Comparison of ENCODE assay signal across 19 mouse cellular contexts in the genomic region with DNA sequence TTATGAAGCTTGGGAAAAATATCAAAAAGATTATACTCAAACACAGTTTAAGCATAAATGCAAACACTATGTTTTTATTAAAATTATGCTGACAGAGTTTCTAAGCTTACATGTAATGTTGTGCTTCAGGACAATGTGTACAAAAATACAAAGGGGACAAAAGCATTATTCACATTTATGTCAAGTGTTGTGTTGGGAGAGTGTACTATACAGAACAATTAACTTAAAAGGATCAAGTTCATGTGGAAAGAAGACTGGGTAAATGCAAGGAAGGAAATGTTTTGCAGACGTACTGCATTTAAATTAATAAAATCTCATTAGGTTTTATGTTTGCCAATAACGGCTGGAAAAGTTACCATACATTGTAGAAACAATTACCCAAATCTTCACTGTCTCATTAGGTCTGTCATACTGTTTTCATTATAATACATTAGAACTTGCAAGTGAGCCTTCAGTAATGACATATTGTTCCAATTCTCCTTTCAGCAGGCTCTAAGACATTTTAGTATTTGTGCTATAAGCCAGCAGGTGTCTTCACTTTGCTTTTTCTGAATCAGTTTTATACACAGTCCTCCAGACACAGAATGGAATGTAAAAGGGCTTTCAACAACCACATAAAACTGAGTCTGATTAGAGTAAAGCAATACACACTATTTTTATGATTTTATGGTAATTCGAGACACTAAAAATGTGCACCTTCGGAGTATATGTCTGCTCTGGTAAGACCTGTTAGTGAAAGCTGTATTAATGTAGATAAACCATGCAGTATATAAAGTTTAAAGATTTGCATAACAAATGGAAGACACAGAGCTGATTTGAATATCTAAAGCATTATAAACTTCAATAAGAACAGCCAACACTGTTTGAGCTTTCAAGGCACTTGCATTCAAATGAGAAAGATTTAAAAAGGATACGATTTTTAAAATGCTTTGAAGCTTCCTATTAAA.
DNase-seq lines count a peak whose midpoint lies in the region; ATAC-seq and TF ChIP-seq lines count a peak whose summit lies in the region.
"Had no signal": no experiment of that assay in that cellular context is flagged by ENCODE, and none has a peak within 500 bp of the region (broad histone marks: within the 10 kb centered on the region; RNA-seq: fewer than 3 reads in every experiment).

No protein-coding gene starts in this region.

- no peak for DNase-seq in forebrain, postnatal 0 days
- no peak for DNase-seq in left cerebral cortex, adult 18-20 months (ENCODE audit: low spot score in 2 of 2)
- no peak for DNase-seq in cerebellum, adult 2 months
- DNase-seq: adrenal gland, postnatal 25 days; cerebellum, adult 11-12 months; cerebellum, postnatal 25 days; heart, adult 11 months; heart, postnatal 36 days; kidney, adult 2 months; kidney, postnatal 25 days had no signal

- H3K9ac ChIP-seq in forebrain, embryonic 13.5 days, result no peak overlapping the region
- H3K9ac ChIP-seq in forebrain, embryonic 12.5 days, result no peak overlapping the region
- no peak overlapping the region for H3K9ac ChIP-seq in embryonic facial prominence, embryonic 13.5 days
- no peak overlapping the region for H3K9ac ChIP-seq in forebrain, postnatal 0 days
- no peak overlapping the region for H3K9ac ChIP-seq in midbrain, embryonic 13.5 days (replicated peaks)
- H3K9ac ChIP-seq in liver, embryonic 12.5 days, result no peak overlapping the region
- H3K9ac ChIP-seq: heart, embryonic 13.5 days; liver, embryonic 14.5 days; lung, embryonic 15.5 days had no signal

- ATAC-seq in forebrain, embryonic 13.5 days, result peak; percentile 59
- no peak for ATAC-seq in forebrain, embryonic 12.5 days (ENCODE audit: low FRiP score)
- ATAC-seq in embryonic facial prominence, embryonic 13.5 days (ENCODE audit: insufficient number of reproducible peaks, insufficient read depth, low FRiP score, low TSS enrichment, low read depth), result 0 out of 2 replicates have a peak, but pooled peaks have one; percentile 43
- ATAC-seq in forebrain, postnatal 0 days, result peak; percentile 42; the same call in 1 of the 2 replicates
- peak; percentile 67 for ATAC-seq in midbrain, embryonic 13.5 days
- no peak for ATAC-seq in liver, embryonic 12.5 days

- TF ChIP-seq CTCF in forebrain, postnatal 0 days (IDR thresholded peaks at IDR 0.05; ENCODE audit: low read depth), result no peak
- no peak for TF ChIP-seq CTCF in cerebellum, adult 2 months (IDR thresholded peaks at IDR 0.05; ENCODE audit: borderline replicate concordance, insufficient read depth, low read depth, low read length)

- H3K27ac ChIP-seq in forebrain, embryonic 13.5 days, result no peak overlapping the region
- H3K27ac ChIP-seq in forebrain, embryonic 12.5 days, result no peak overlapping the region
- no peak overlapping the region for H3K27ac ChIP-seq in embryonic facial prominence, embryonic 13.5 days
- no peak overlapping the region for H3K27ac ChIP-seq in forebrain, postnatal 0 days (ENCODE audit: low read depth, low read length)
- H3K27ac ChIP-seq in midbrain, embryonic 13.5 days, result no peak overlapping the region; the same call in 1 of the 2 replicates
- no peak overlapping the region for H3K27ac ChIP-seq in liver, embryonic 12.5 days
- H3K27ac ChIP-seq in cerebellum, adult 2 months (ENCODE audit: insufficient read depth, low read length), result no peak overlapping the region
- H3K27ac ChIP-seq: heart, embryonic 13.5 days; liver, embryonic 14.5 days; lung, embryonic 15.5 days; macrophage had no signal

- H3K4me3 ChIP-seq in forebrain, embryonic 13.5 days, result no peak overlapping the region
- H3K4me3 ChIP-seq in forebrain, embryonic 12.5 days (replicated peaks), result no peak overlapping the region
- no peak overlapping the region for H3K4me3 ChIP-seq in embryonic facial prominence, embryonic 13.5 days
- no peak overlapping the region for H3K4me3 ChIP-seq in forebrain, postnatal 0 days (ENCODE audit: low read depth, low read length)
- H3K4me3 ChIP-seq in midbrain, embryonic 13.5 days (replicated peaks), result no peak overlapping the region
- H3K4me3 ChIP-seq in liver, embryonic 12.5 days, result no peak overlapping the region
- H3K4me3 ChIP-seq in cerebellum, adult 2 months (replicated peaks; ENCODE audit: insufficient read depth, low read depth, low read length), result no peak overlapping the region
- H3K4me3 ChIP-seq: heart, embryonic 13.5 days; lung, embryonic 15.5 days had no signal

- TF ChIP-seq POLR2A in cerebellum, adult 2 months (IDR thresholded peaks at IDR 0.05; ENCODE audit: borderline replicate concordance, insufficient read depth, low read length), result no peak

- WGBS in forebrain, embryonic 13.5 days, result 43% methylated on average over 5 of the region's 5 CpGs
- 57% methylated on average over 5 of the region's 5 CpGs for WGBS in forebrain, embryonic 12.5 days
- 36% methylated on average over 5 of the region's 5 CpGs for WGBS in embryonic facial prominence, embryonic 13.5 days
- 28% methylated on average over 5 of the region's 5 CpGs for WGBS in forebrain, postnatal 0 days
- WGBS in midbrain, embryonic 13.5 days, result 27% methylated on average over 5 of the region's 5 CpGs
- 71% methylated on average over 5 of the region's 5 CpGs for WGBS in liver, embryonic 12.5 days (ENCODE audit: insufficient replicate concordance)
- WGBS in cerebellum, adult 2 months, result 34% methylated on average over 5 of the region's 5 CpGs

- H3K4me1 ChIP-seq in forebrain, embryonic 13.5 days, result peaks cover 8% of the 10 kb centered on the region; the same call in 1 of the 2 replicates
- H3K4me1 ChIP-seq in forebrain, embryonic 12.5 days, result peaks cover 5% of the 10 kb centered on the region
- H3K4me1 ChIP-seq in embryonic facial prominence, embryonic 13.5 days, result no peaks in the 10 kb centered on the region
- H3K4me1 ChIP-seq in forebrain, postnatal 0 days (ENCODE audit: insufficient read depth), result no peaks in the 10 kb centered on the region
- peaks cover 10% of the 10 kb centered on the region for H3K4me1 ChIP-seq in midbrain, embryonic 13.5 days (replicated peaks)
- no peaks in the 10 kb centered on the region for H3K4me1 ChIP-seq in liver, embryonic 12.5 days
- H3K4me1 ChIP-seq in cerebellum, adult 2 months (ENCODE audit: control insufficient read depth, insufficient read depth, low read length), result no peaks in the 10 kb centered on the region
- H3K4me1 ChIP-seq: heart, embryonic 13.5 days; lung, embryonic 15.5 days had no signal

- H3K27me3 ChIP-seq in forebrain, embryonic 13.5 days, result no peaks in the 10 kb centered on the region
- no peaks in the 10 kb centered on the region for H3K27me3 ChIP-seq in forebrain, embryonic 12.5 days
- H3K27me3 ChIP-seq in embryonic facial prominence, embryonic 13.5 days, result no peaks in the 10 kb centered on the region
- no peaks in the 10 kb centered on the region for H3K27me3 ChIP-seq in forebrain, postnatal 0 days (ENCODE audit: insufficient read depth, low read length)
- H3K27me3 ChIP-seq in midbrain, embryonic 13.5 days, result no peaks in the 10 kb centered on the region
- no peaks in the 10 kb centered on the region for H3K27me3 ChIP-seq in liver, embryonic 12.5 days (replicated peaks)
- H3K27me3 ChIP-seq in cerebellum, adult 2 months (ENCODE audit: control insufficient read depth, insufficient read depth, low read length), result no peaks in the 10 kb centered on the region
- H3K27me3 ChIP-seq: heart, embryonic 13.5 days; lung, embryonic 15.5 days had no signal

- H3K4me2 ChIP-seq in forebrain, embryonic 13.5 days, result no peak overlapping the region
- H3K4me2 ChIP-seq in forebrain, embryonic 12.5 days, result no peak overlapping the region
- H3K4me2 ChIP-seq in embryonic facial prominence, embryonic 13.5 days, result no peak overlapping the region
- H3K4me2 ChIP-seq in forebrain, postnatal 0 days (ENCODE audit: low read depth), result no peak overlapping the region
- no peak overlapping the region for H3K4me2 ChIP-seq in midbrain, embryonic 13.5 days (replicated peaks)
- H3K4me2 ChIP-seq in liver, embryonic 12.5 days, result no peak overlapping the region
- H3K4me2 ChIP-seq: heart, embryonic 13.5 days; lung, embryonic 15.5 days had no signal

- no peaks in the 10 kb centered on the region for H3K36me3 ChIP-seq in forebrain, embryonic 13.5 days (ENCODE audit: poor library complexity, severe bottlenecking)
- H3K36me3 ChIP-seq in forebrain, embryonic 12.5 days (replicated peaks), result no peaks in the 10 kb centered on the region
- H3K36me3 ChIP-seq in embryonic facial prominence, embryonic 13.5 days, result no peaks in the 10 kb centered on the region
- no peaks in the 10 kb centered on the region for H3K36me3 ChIP-seq in forebrain, postnatal 0 days (ENCODE audit: insufficient read depth)
- H3K36me3 ChIP-seq in midbrain, embryonic 13.5 days, result no peaks in the 10 kb centered on the region
- no peaks in the 10 kb centered on the region for H3K36me3 ChIP-seq in liver, embryonic 12.5 days
- H3K36me3 ChIP-seq: heart, embryonic 13.5 days; lung, embryonic 15.5 days had no signal

- H3K9me3 ChIP-seq in forebrain, embryonic 13.5 days (replicated peaks), result no peaks in the 10 kb centered on the region
- no peaks in the 10 kb centered on the region for H3K9me3 ChIP-seq in forebrain, embryonic 12.5 days
- H3K9me3 ChIP-seq in embryonic facial prominence, embryonic 13.5 days, result no peaks in the 10 kb centered on the region
- no peaks in the 10 kb centered on the region for H3K9me3 ChIP-seq in forebrain, postnatal 0 days (ENCODE audit: low read length)
- no peaks in the 10 kb centered on the region for H3K9me3 ChIP-seq in midbrain, embryonic 13.5 days
- no peaks in the 10 kb centered on the region for H3K9me3 ChIP-seq in liver, embryonic 12.5 days (replicated peaks)
- H3K9me3 ChIP-seq: heart, embryonic 13.5 days; lung, embryonic 15.5 days had no signal

Comparison
In these comparisons a context has a peak if more than half of its experiments do, and no peak if none do; other contexts are left out.
1. ATAC-seq: peak in forebrain, embryonic 13.5 days (single experiment), embryonic facial prominence, embryonic 13.5 days (single experiment), forebrain, postnatal 0 days (single experiment) and midbrain, embryonic 13.5 days (single experiment); none in forebrain, embryonic 12.5 days (single experiment) and liver, embryonic 12.5 days (single experiment).